Mouse (Mus musculus) C2C12 (cell line): ENCODE data around the gene Gmfb. TPM values are rescaled to one million over a fixed set of nuclear protein-coding genes. Genes with fewer than 3 reads are reported as not detected.
A peak's percentile ranks its signal among the peaks of the same experiment; 100 is the strongest.

Experiments used
- H3K27me3 ChIP-seq: one replicate; pipeline ENCODE4 v1.6.1; 2011; ENCODE audit not compliant: control insufficient read depth, insufficient read depth, insufficient read length
- H3K36me3 ChIP-seq: one replicate; pipeline ENCODE4 v1.6.1; 2011; ENCODE audit not compliant: control insufficient read depth, insufficient read depth
- H3K4me3 ChIP-seq: one replicate; pipeline ENCODE4 v1.5.1; 2011; ENCODE audit warnings: mild to moderate bottlenecking, control low read depth; ENCODE audit not compliant: poor library complexity, insufficient read depth, severe bottlenecking
- H3K79me2 ChIP-seq: one replicate; pipeline ENCODE4 v1.6.1; 2011; ENCODE audit not compliant: control insufficient read depth, insufficient read depth
- H3K79me3 ChIP-seq: one replicate; pipeline ENCODE4 v1.6.1; 2011; ENCODE audit warnings: low read depth, control low read depth
- H3ac ChIP-seq: one replicate; pipeline ENCODE3; 2011; ENCODE audit warnings: low read depth; ENCODE audit not compliant: control insufficient read depth, insufficient read length
- CEBPB ChIP-seq: IDR thresholded peaks from one replicate; pipeline ENCODE4 v1.6.1; 2011; ENCODE audit warnings: low read depth, mild to moderate bottlenecking, control low read depth, moderate library complexity
- CTCF ChIP-seq: IDR thresholded peaks from one replicate; pipeline ENCODE4 v1.5.1; 2011; ENCODE audit not compliant: control insufficient read depth, insufficient read depth, insufficient read length
- FOSL1 ChIP-seq: IDR thresholded peaks from one replicate; pipeline ENCODE4 v1.8.0; 2011; ENCODE audit warnings: mild to moderate bottlenecking, low read length; ENCODE audit not compliant: poor library complexity, insufficient read depth, severe bottlenecking
- MAX ChIP-seq: IDR thresholded peaks from one replicate; pipeline ENCODE4 v1.6.1; 2011; ENCODE audit warnings: mild to moderate bottlenecking, control low read depth
- MYOD1 ChIP-seq: IDR thresholded peaks from one replicate; pipeline ENCODE4 v1.6.1; 2011; ENCODE audit warnings: low read depth; ENCODE audit not compliant: control insufficient read depth, insufficient read length
- MYOG ChIP-seq: IDR thresholded peaks from one replicate; pipeline ENCODE4 v1.6.1; 2011; ENCODE audit not compliant: control insufficient read depth, insufficient read length; ENCODE audit errors: extremely low read depth
- USF1 ChIP-seq: IDR thresholded peaks from one replicate; pipeline ENCODE4 v1.6.1; 2011; ENCODE audit warnings: low read depth, mild to moderate bottlenecking, control low read depth, moderate library complexity
- polyA plus RNA-seq: library from polyadenylated mRNA; unstranded; fragments of >200 nt; fragmentation: generic; extraction: Trizol; gene quantifications from one replicate; pipeline ENCODE4 v1.2.1, GENCODE M21; 2012; ENCODE audit warnings: missing spikeins

Gene Gmfb
- polyA plus RNA-seq, 1 experiment: 19.4 TPM

DNA sequence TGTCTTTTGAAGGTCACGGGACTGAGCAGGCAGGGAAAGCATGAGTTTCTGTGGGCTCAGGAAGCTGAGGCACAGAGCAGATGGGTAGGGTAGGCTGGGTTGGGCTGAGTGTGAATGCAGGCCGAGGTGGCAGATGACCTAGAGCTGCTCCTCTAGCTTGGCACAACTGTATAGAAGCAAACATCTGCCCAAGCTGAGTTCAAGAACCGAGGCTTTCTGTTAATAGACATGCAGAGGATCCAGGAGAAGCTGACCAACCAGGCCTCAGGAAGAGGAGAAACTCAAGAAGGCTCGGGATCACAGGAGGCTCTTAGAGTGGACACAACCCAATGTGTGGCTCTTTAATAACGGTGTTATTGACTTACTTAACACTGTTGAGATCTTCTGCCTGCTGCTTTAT, 15.9 kb downstream of the Gmfb start:
- H3K36me3 ChIP-seq: peaks cover 54% of the 10 kb centered on the region
- TF ChIP-seq CEBPB (no peak), MYOD1 (no peak), MAX (no peak), CTCF (no peak), FOSL1 (no peak), USF1 (no peak), MYOG (no peak)
- H3K79me3 ChIP-seq: no peaks in the 10 kb centered on the region
- no peaks in the 10 kb centered on the region for H3K27me3 ChIP-seq
- no peak overlapping the region for H3ac ChIP-seq
- no peak overlapping the region for H3K4me3 ChIP-seq
- H3K79me2 ChIP-seq: no peaks in the 10 kb centered on the region

DNA sequence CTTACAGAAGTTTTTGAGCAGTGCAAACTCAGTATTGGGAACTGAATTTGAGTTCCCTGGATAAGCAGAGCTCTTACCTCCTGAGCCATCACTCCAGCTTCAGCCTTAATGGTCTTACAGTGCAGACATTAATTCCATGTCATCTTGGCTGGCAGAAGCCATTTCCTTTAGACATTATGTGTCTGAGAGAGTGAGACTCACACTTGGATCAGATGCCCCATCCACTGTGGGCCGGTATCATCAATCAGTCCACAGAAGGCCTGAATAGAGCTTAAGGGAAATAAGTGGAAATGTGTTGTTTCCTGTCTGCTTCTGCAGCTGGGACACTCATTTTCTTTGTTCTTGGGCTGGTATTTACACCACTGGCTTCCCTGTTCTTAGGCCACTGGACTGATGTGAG, 18.3 kb downstream of the Gmfb start:
- H3K4me3 ChIP-seq: no peak overlapping the region
- no peak for TF ChIP-seq MYOG
- TF ChIP-seq MAX: no peak
- no peak for TF ChIP-seq USF1
- no peak for TF ChIP-seq CTCF
- no peak for TF ChIP-seq MYOD1
- TF ChIP-seq CEBPB: no peak
- no peak for TF ChIP-seq FOSL1
- no peak overlapping the region for H3ac ChIP-seq
- H3K27me3 ChIP-seq: no peaks in the 10 kb centered on the region
- no peaks in the 10 kb centered on the region for H3K79me2 ChIP-seq
- peaks cover 30% of the 10 kb centered on the region for H3K36me3 ChIP-seq
- H3K79me3 ChIP-seq: no peaks in the 10 kb centered on the region

- no peaks in the 10 kb centered on the region for H3K27me3 ChIP-seq
- H3K36me3 ChIP-seq: peaks cover 25% of the 10 kb centered on the region
- no peaks in the 10 kb centered on the region for H3K79me3 ChIP-seq
- no peak overlapping the region for H3K4me3 ChIP-seq
- H3ac ChIP-seq: no peak overlapping the region
- TF ChIP-seq MYOD1: no peak
- no peak for TF ChIP-seq FOSL1
- TF ChIP-seq CEBPB: no peak
- no peak for TF ChIP-seq MYOG
- TF ChIP-seq MAX: no peak
- no peak for TF ChIP-seq USF1
- TF ChIP-seq CTCF: no peak
- no peaks in the 10 kb centered on the region for H3K79me2 ChIP-seq
Observed at GRCm38 (mm10) chr14:46803259-46803658, 18.8 kb downstream of the Gmfb start.

- Histone ChIP-seq H3K79me3 (no peaks in the 10 kb centered on the region), H3K4me3 (no peak overlapping the region), H3K36me3 (peaks cover 12% of the 10 kb centered on the region), H3K27me3 (no peaks in the 10 kb centered on the region), H3K79me2 (no peaks in the 10 kb centered on the region), H3ac (no peak overlapping the region)
- TF ChIP-seq USF1 (peak; percentile 73), CEBPB (no peak)
Observed at GRCm38 (mm10) chr14:46800684-46801345, 21.2 kb downstream of the Gmfb start.

GRCm38 (mm10) chr14:46794157-46794556, 27.9 kb downstream of the Gmfb start:
- Histone ChIP-seq H3K79me3 (no peaks in the 10 kb centered on the region), H3K36me3 (no peaks in the 10 kb centered on the region), H3K79me2 (no peaks in the 10 kb centered on the region), H3K27me3 (no peaks in the 10 kb centered on the region), H3ac (no peak overlapping the region), H3K4me3 (no peak overlapping the region)
- TF ChIP-seq FOSL1 (no peak), CTCF (no peak), MAX (no peak), MYOG (no peak), USF1 (no peak), MYOD1 (no peak), CEBPB (no peak)

DNA sequence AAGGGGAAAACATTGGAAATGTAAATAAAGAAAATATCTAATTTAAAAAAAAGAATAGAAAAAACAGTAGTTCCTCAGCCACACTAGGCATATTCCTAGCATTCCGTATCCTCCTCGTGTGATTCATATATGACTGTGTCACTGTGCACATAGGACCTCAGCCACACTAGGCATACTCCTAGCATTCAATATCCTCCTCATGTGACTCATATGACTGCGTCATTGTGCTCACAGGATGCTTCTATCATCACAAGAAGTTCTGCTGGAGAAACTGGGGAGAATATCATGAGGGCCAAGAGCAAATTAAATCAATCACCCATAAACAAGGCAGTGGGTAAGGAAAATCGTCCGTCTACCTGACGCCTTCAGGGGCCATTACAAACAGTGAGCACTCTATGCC, 31.3 kb downstream of the Gmfb start:
- TF ChIP-seq FOSL1 (peak; percentile 61), USF1 (peak; percentile 70), MYOD1 (no peak)

More for the DNA sequence above, 31.3 kb downstream of the Gmfb start:
- H3ac ChIP-seq: no peak overlapping the region
- no peaks in the 10 kb centered on the region for H3K36me3 ChIP-seq
- peaks cover 25% of the 10 kb centered on the region for H3K79me2 ChIP-seq
- no peak overlapping the region for H3K4me3 ChIP-seq
- H3K79me3 ChIP-seq: peaks cover 18% of the 10 kb centered on the region
- H3K27me3 ChIP-seq: no peaks in the 10 kb centered on the region
